Mouse (Mus musculus) embryonic facial prominence, embryonic 10.5 days (tissue): ENCODE results near the gene C87436. TPM values are rescaled to one million over a fixed set of nuclear protein-coding genes. Genes with fewer than 3 reads are reported as not detected.

Source experiments
- DNase-seq: peaks from one replicate; pipeline ENCODE4 v3.0.0-alpha.2; 2017; ENCODE audit warnings: low spot score
- H3K27ac ChIP-seq: fragments of 300-500 bp; sonication (generic); replicated peaks from 2 replicates; pipeline ENCODE4 v1.5.1; 2016; ENCODE audit warnings: mild to moderate bottlenecking
- H3K27me3 ChIP-seq: fragments of 300-500 bp; sonication (generic); replicated peaks from 2 replicates; pipeline ENCODE4 v1.6.1; 2016; ENCODE audit warnings: low read depth, mild to moderate bottlenecking; ENCODE audit not compliant: poor library complexity, severe bottlenecking
- H3K36me3 ChIP-seq: fragments of 300-500 bp; sonication (generic); replicated peaks from 2 replicates; pipeline ENCODE4 v1.6.1; 2016; ENCODE audit warnings: mild to moderate bottlenecking, moderate library complexity
- H3K4me1 ChIP-seq: fragments of 300-500 bp; sonication (generic); 2 replicates; pipeline ENCODE4 v1.6.1; 2016
- H3K4me3 ChIP-seq: fragments of 300-500 bp; sonication (generic); 2 replicates; pipeline ENCODE4 v1.5.1; 2016; ENCODE audit warnings: mild to moderate bottlenecking, moderate library complexity
- H3K9me3 ChIP-seq: fragments of 300-500 bp; sonication (generic); 2 replicates; pipeline ENCODE4 v1.6.1; 2016; ENCODE audit warnings: mild to moderate bottlenecking
- WGBS: fragments of 180-500 bp; shearing (Covaris S2); methylation state at CpG from one replicate; pipeline ENCODE4 v1.1.7; 2016; 5-methylcytosine and 5-hydroxymethylcytosine counted together
- polyA plus RNA-seq: library from polyadenylated mRNA; unstranded; fragments of >200 nt; fragmentation: Nextera tagmentation; extraction: Ambion mirVana; gene quantifications from 2 replicates; pipeline ENCODE4 v1.2.1, GENCODE M21; 2016

C87436 gene
- polyA plus RNA-seq, 1 experiment from 2014 or later: 25.1 TPM

- Histone ChIP-seq H3K4me3 (no peak overlapping the region), H3K9me3 (no peaks in the 10 kb centered on the region), H3K4me1 (peaks cover 52% of the 10 kb centered on the region), H3K27ac (no peak overlapping the region), H3K27me3 (no peaks in the 10 kb centered on the region), H3K36me3 (no peaks in the 10 kb centered on the region)
- DNase-seq: no peak
- WGBS: 94% methylated on average over 7 of the region's 7 CpGs
Measured at GRCm38 (mm10) chr6:86494767-86495166, 56.6 kb downstream of the C87436 start.

- peak overlapping the region; percentile 61 for H3K27ac ChIP-seq
- H3K27me3 ChIP-seq: no peaks in the 10 kb centered on the region
- WGBS: 42% methylated on average over 3 of the region's 3 CpGs
- H3K4me1 ChIP-seq: peaks cover 54% of the 10 kb centered on the region
- H3K4me3 ChIP-seq: no peak overlapping the region
- no peaks in the 10 kb centered on the region for H3K36me3 ChIP-seq
- DNase-seq: no peak
- no peaks in the 10 kb centered on the region for H3K9me3 ChIP-seq
Measured at GRCm38 (mm10) chr6:86495661-86496060, 57.5 kb downstream of the C87436 start.

- peaks cover 54% of the 10 kb centered on the region for H3K4me1 ChIP-seq
Measured at GRCm38 (mm10) chr6:86496127-86496526, 58.0 kb downstream of the C87436 start.

GRCm38 (mm10) chr6:86496585-86496984 is 58.4 kb downstream of the C87436 start:
- Histone ChIP-seq H3K4me3 (peak overlapping the region; percentile 44; the same call in 1 of the 2 replicates), H3K27me3 (no peaks in the 10 kb centered on the region), H3K36me3 (no peaks in the 10 kb centered on the region), H3K9me3 (no peaks in the 10 kb centered on the region), H3K4me1 (peaks cover 54% of the 10 kb centered on the region), H3K27ac (peak overlapping the region; percentile 83)
- DNase-seq: no peak
- 65% methylated on average over 5 of the region's 5 CpGs for WGBS

More at GRCm38 (mm10) chr6:86496127-86496526, 58.0 kb downstream of the C87436 start:
- H3K36me3 ChIP-seq: no peaks in the 10 kb centered on the region
- WGBS: 75% methylated on average over 8 of the region's 8 CpGs
- H3K27me3 ChIP-seq: no peaks in the 10 kb centered on the region
- no peaks in the 10 kb centered on the region for H3K9me3 ChIP-seq
- peak overlapping the region; percentile 61 for H3K27ac ChIP-seq
- no peak for DNase-seq
- no peak overlapping the region for H3K4me3 ChIP-seq

- Histone ChIP-seq H3K27me3 (no peaks in the 10 kb centered on the region), H3K9me3 (no peaks in the 10 kb centered on the region), H3K4me3 (peak overlapping the region; percentile 44), H3K27ac (peak overlapping the region; percentile 83), H3K4me1 (peaks cover 54% of the 10 kb centered on the region), H3K36me3 (no peaks in the 10 kb centered on the region)
- DNase-seq: peak; percentile 62
- 18% methylated on average over 13 of the region's 13 CpGs for WGBS
Measured at GRCm38 (mm10) chr6:86497071-86497815, 59.1 kb downstream of the C87436 start.

GRCm38 (mm10) chr6:86497942-86498732 is 60.0 kb downstream of the C87436 start:
- Histone ChIP-seq H3K36me3 (no peaks in the 10 kb centered on the region), H3K27ac (peak overlapping the region; percentile 83), H3K4me3 (peak overlapping the region; percentile 44), H3K4me1 (peaks cover 50% of the 10 kb centered on the region), H3K27me3 (no peaks in the 10 kb centered on the region), H3K9me3 (no peaks in the 10 kb centered on the region)
- DNase-seq: no peak
- 74% methylated on average over 11 of the region's 11 CpGs for WGBS

GRCm38 (mm10) chr6:86499571-86500109 is 61.5 kb downstream of the C87436 start:
- no peak for DNase-seq
- no peak overlapping the region for H3K4me3 ChIP-seq

GRCm38 (mm10) chr6:86503513-86503912 is 65.3 kb downstream of the C87436 start:
- Histone ChIP-seq H3K27ac (no peak overlapping the region), H3K9me3 (no peaks in the 10 kb centered on the region), H3K36me3 (no peaks in the 10 kb centered on the region), H3K4me3 (no peak overlapping the region), H3K27me3 (no peaks in the 10 kb centered on the region), H3K4me1 (peaks cover 6% of the 10 kb centered on the region; the same call in 1 of the 2 replicates)
- WGBS: 78% methylated on average over 4 of the region's 4 CpGs
- no peak for DNase-seq

More at GRCm38 (mm10) chr6:86499571-86500109, 61.5 kb downstream of the C87436 start:
- 75% methylated on average over 5 of the region's 5 CpGs for WGBS
- Histone ChIP-seq H3K27ac (peak overlapping the region; percentile 48; the same call in 1 of the 2 replicates), H3K9me3 (no peaks in the 10 kb centered on the region), H3K27me3 (no peaks in the 10 kb centered on the region), H3K4me1 (peaks cover 39% of the 10 kb centered on the region), H3K36me3 (no peaks in the 10 kb centered on the region)

GRCm38 (mm10) chr6:86505671-86506070 is 67.5 kb downstream of the C87436 start:
- no peaks in the 10 kb centered on the region for H3K4me1 ChIP-seq
- no peaks in the 10 kb centered on the region for H3K27me3 ChIP-seq
- no peak overlapping the region for H3K4me3 ChIP-seq
- no peak overlapping the region for H3K27ac ChIP-seq
- no peaks in the 10 kb centered on the region for H3K36me3 ChIP-seq
- no peak for DNase-seq
- WGBS: 79% methylated on average over 7 of the region's 7 CpGs
- no peaks in the 10 kb centered on the region for H3K9me3 ChIP-seq

- no peaks in the 10 kb centered on the region for H3K4me1 ChIP-seq
- 71% methylated on average over 3 of the region's 3 CpGs for WGBS
- H3K4me3 ChIP-seq: no peak overlapping the region
- no peaks in the 10 kb centered on the region for H3K36me3 ChIP-seq
- H3K9me3 ChIP-seq: no peaks in the 10 kb centered on the region
- no peaks in the 10 kb centered on the region for H3K27me3 ChIP-seq
- H3K27ac ChIP-seq: no peak overlapping the region
- no peak for DNase-seq
Measured at GRCm38 (mm10) chr6:86506309-86506708, 68.1 kb downstream of the C87436 start.

- H3K4me3 ChIP-seq: no peak overlapping the region
- H3K4me1 ChIP-seq: no peaks in the 10 kb centered on the region
- H3K27me3 ChIP-seq: no peaks in the 10 kb centered on the region
- H3K27ac ChIP-seq: no peak overlapping the region
- no peaks in the 10 kb centered on the region for H3K36me3 ChIP-seq
- no peak for DNase-seq
- no peaks in the 10 kb centered on the region for H3K9me3 ChIP-seq
Measured at GRCm38 (mm10) chr6:86507116-86507515, 68.9 kb downstream of the C87436 start.

- Histone ChIP-seq H3K4me3 (no peak overlapping the region), H3K36me3 (no peaks in the 10 kb centered on the region), H3K9me3 (no peaks in the 10 kb centered on the region), H3K4me1 (no peaks in the 10 kb centered on the region), H3K27ac (no peak overlapping the region), H3K27me3 (no peaks in the 10 kb centered on the region)
- DNase-seq: no peak
- 83% methylated on average over 3 of the region's 3 CpGs for WGBS
Measured at GRCm38 (mm10) chr6:86508736-86509135, 70.6 kb downstream of the C87436 start.
